Mouse (Mus musculus): Measurements from ENCODE around the gene Oscp1. TPM values are rescaled to one million over a fixed set of nuclear protein-coding genes. Genes with fewer than 3 reads are reported as not detected.

Gene Oscp1
- polyA plus RNA-seq, 1 experiment from 2014 or later: 9.1 TPM

Other genes with a start within 250 kb of the Oscp1 start
- 0.30 and 0.53 TPM in 2 replicates for gene Csf3r, start 34.0 kb upstream of the Oscp1 start, polyA plus RNA-seq (2016; fragmentation: Nextera tagmentation; extraction: Ambion mirVana)
- 142 and 157 TPM in 2 replicates for gene Mrps15, start 11.6 kb upstream of the Oscp1 start, polyA plus RNA-seq (2016; fragmentation: Nextera tagmentation; extraction: Ambion mirVana)
- 47.5 and 47.7 TPM in 2 replicates for gene Lsm10, start 38.1 kb downstream of the Oscp1 start, polyA plus RNA-seq (2016; fragmentation: Nextera tagmentation; extraction: Ambion mirVana)
- 37.7 and 39.0 TPM in 2 replicates for gene Stk40, start 45.4 kb downstream of the Oscp1 start, polyA plus RNA-seq (2016; fragmentation: Nextera tagmentation; extraction: Ambion mirVana)
- gene Eva1b, start 89.2 kb downstream of the Oscp1 start, polyA plus RNA-seq (2016; fragmentation: Nextera tagmentation; extraction: Ambion mirVana): 26.3 and 39.5 TPM in 2 replicates
- gene Sh3d21, start 104.9 kb downstream of the Oscp1 start, polyA plus RNA-seq (2016; fragmentation: Nextera tagmentation; extraction: Ambion mirVana): 2.0 and 3.1 TPM in 2 replicates
- gene Thrap3, start 144.2 kb downstream of the Oscp1 start, polyA plus RNA-seq (2016; fragmentation: Nextera tagmentation; extraction: Ambion mirVana): 194 and 200 TPM in 2 replicates
- 49.1 and 74.8 TPM in 2 replicates for gene Map7d1, start 197.8 kb downstream of the Oscp1 start, polyA plus RNA-seq (2016; fragmentation: Nextera tagmentation; extraction: Ambion mirVana)
- gene Trappc3, start 203.8 kb downstream of the Oscp1 start, polyA plus RNA-seq (2016; fragmentation: Nextera tagmentation; extraction: Ambion mirVana): 74.9 and 86.4 TPM in 2 replicates
- 3.3 and 3.7 TPM in 2 replicates for gene Col8a2, start 228.2 kb downstream of the Oscp1 start, polyA plus RNA-seq (2016; fragmentation: Nextera tagmentation; extraction: Ambion mirVana)